Mouse (Mus musculus): Measurements from ENCODE around the gene Ctf1.
A peak's percentile ranks its signal among the peaks of the same experiment; 100 is the strongest.

- 0 out of 2 replicates have a peak, but pooled peaks have one; percentile 15 for TF ChIP-seq CTCF (IDR thresholded peaks at IDR 0.05; ENCODE audit: borderline replicate concordance, insufficient read depth, low read depth, low read length)
- TF ChIP-seq POLR2A (IDR thresholded peaks at IDR 0.05; ENCODE audit: borderline replicate concordance, insufficient read depth, low read length): peak; percentile 45; the same call in 1 of the 2 replicates
Measured at GRCm38 (mm10) chr7:127745251-127745651, 32.7 kb downstream of the Ctf1 start.
